In the genomic region with DNA sequence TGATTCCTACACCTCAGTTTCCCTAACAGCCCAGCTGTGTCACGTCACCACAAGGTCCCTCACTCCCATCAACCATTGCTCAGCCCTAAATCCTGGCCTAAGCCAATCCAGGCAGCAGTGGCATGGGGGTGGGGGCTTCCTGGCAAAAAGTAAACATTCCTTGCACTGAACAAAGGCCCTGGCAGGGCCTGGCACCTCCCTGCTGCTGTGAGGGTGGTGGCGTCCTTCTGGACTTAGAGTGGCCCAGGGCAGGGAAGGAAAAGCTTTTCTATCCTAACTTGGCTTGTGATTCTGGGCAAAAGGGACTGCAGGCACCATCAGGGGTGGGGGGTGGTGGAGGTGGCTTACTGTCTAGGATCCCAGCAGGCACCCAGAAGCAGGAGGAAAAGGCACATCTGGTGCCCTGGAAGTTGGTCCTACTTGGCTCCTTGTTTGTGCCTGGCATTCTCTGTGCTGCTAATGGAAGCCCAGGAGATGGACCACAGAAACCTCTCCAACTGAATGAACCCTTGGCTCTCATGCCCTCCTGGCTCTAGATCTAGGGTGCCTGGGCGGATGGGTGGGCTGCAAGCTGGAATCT, we compare ENCODE assay signal across 11 mouse cellular contexts. TPM values are rescaled to one million over a fixed set of nuclear protein-coding genes. Genes with fewer than 3 reads are reported as not detected.
A peak's percentile ranks its signal among the peaks of the same experiment; 100 is the strongest.
DNase-seq lines count a peak whose midpoint lies in the region; ATAC-seq and TF ChIP-seq lines count a peak whose summit lies in the region.
"Had no signal": no experiment of that assay in that cellular context is flagged by ENCODE, and none has a peak within 500 bp of the region (broad histone marks: within the 10 kb centered on the region; RNA-seq: fewer than 3 reads in every experiment).

No protein-coding gene starts in this region.

- ATAC-seq in activated CD4-positive, CD25-positive, alpha-beta regulatory T cell, adult 4 months, result no peak

- TF ChIP-seq CTCF in testis, adult 2 months (IDR thresholded peaks at IDR 0.05; ENCODE audit: control insufficient read depth, insufficient read depth, insufficient replicate concordance, low read depth, low read length), result no peak
- no peak for TF ChIP-seq CTCF in lung, adult 2 months (IDR thresholded peaks at IDR 0.05; ENCODE audit: insufficient read depth, low read length)

- no peak overlapping the region for H3K4me3 ChIP-seq in heart, embryonic 10.5 days
- H3K4me3 ChIP-seq in testis, adult 2 months (ENCODE audit: control insufficient read depth, low read depth, low read length), result no peak overlapping the region
- no peak overlapping the region for H3K4me3 ChIP-seq in lung, adult 2 months (replicated peaks; ENCODE audit: extremely low read depth, low read depth, low read length)

- no peaks in the 10 kb centered on the region for H3K9me3 ChIP-seq in heart, embryonic 10.5 days

- H3K4me1 ChIP-seq in heart, embryonic 10.5 days, result peaks cover 99% of the 10 kb centered on the region
- H3K4me1 ChIP-seq in testis, adult 2 months (ENCODE audit: control insufficient read depth, insufficient read depth, low read length), result no peaks in the 10 kb centered on the region; the same call in 1 of the 2 replicates
- H3K4me1 ChIP-seq in lung, adult 2 months (ENCODE audit: control insufficient read depth, insufficient read depth, low read length), result peaks cover 48% of the 10 kb centered on the region

- 74% methylated on average over 3 of the region's 3 CpGs for WGBS in heart, embryonic 10.5 days
- WGBS in lung, adult 2 months, result 39% methylated on average over 3 of the region's 3 CpGs

- peaks cover 20% of the 10 kb centered on the region for H3K36me3 ChIP-seq in heart, embryonic 10.5 days
- H3K36me3 ChIP-seq in testis, adult 2 months (ENCODE audit: control insufficient read depth, insufficient read depth, low read length), result no peaks in the 10 kb centered on the region

- TF ChIP-seq POLR2A in testis, adult 2 months (IDR thresholded peaks at IDR 0.05; ENCODE audit: control insufficient read depth, low read depth, low read length), result no peak
- TF ChIP-seq POLR2A in lung, adult 2 months (IDR thresholded peaks at IDR 0.05; ENCODE audit: borderline replicate concordance, extremely low read depth, low read depth, low read length), result 0 out of 2 replicates have a peak, but pooled peaks have one; percentile 36

- H3K27me3 ChIP-seq in heart, embryonic 10.5 days (ENCODE audit: insufficient read depth, poor library complexity, severe bottlenecking), result peaks cover 29% of the 10 kb centered on the region; the same call in 1 of the 2 replicates
- H3K27me3 ChIP-seq in testis, adult 2 months (ENCODE audit: control insufficient read depth, insufficient read depth, low read length), result no peaks in the 10 kb centered on the region

- 0 out of 2 replicates have a peak overlapping the region, but pooled peaks have one; percentile 60 for H3K27ac ChIP-seq in heart, embryonic 10.5 days
- H3K27ac ChIP-seq in testis, adult 2 months (ENCODE audit: control insufficient read depth, insufficient read depth, low read depth, low read length), result 0 out of 2 replicates have a peak overlapping the region, but pooled peaks have one; percentile 5
- H3K27ac ChIP-seq: macrophage had no signal

- no peak for DNase-seq in heart, embryonic 10.5 days (ENCODE audit: low spot score)
- no peak for DNase-seq in heart, adult 18-20 months
- no peak for DNase-seq in testis, postnatal 14 days (ENCODE audit: low spot score)
- DNase-seq in lung, adult 2 months, result peak; percentile 59
- DNase-seq in urinary bladder, postnatal 36 days (ENCODE audit: low spot score in 2 of 2), result no peak
- no peak for DNase-seq in T-cell, adult 2 months (ENCODE audit: low spot score)
- DNase-seq: gastrocnemius, postnatal 36 days had no signal

RNA-seq across cellular contexts. Expression of a gene that starts 7.6 kb away (rescaled TPM):
- polyA plus RNA-seq in heart, embryonic 10.5 days (2016; fragmentation: Nextera tagmentation; extraction: Ambion mirVana), result 4.7 and 13.2 TPM in 2 replicates
- 10 to 100 TPM; 14.7 to 16.5 TPM for total RNA-seq in heart, adult 18-20 months (2021)
- 9.9 and 12.0 TPM in 2 replicates for polyA plus RNA-seq in testis, adult 2 months (2012; rRNA removed)
- 318 and 413 TPM in 2 replicates for polyA plus RNA-seq in lung, adult 2 months (2012; rRNA removed)
- polyA plus RNA-seq in activated CD4-positive, CD25-positive, alpha-beta regulatory T cell, adult 4 months (2017; shearing (Covaris generic)), result not detected
- polyA plus RNA-seq: macrophage had no signal

RNA-seq across cellular contexts. Expression of a gene that starts 23.2 kb away (rescaled TPM):
- 1.2 and 3.2 TPM in 2 replicates for polyA plus RNA-seq in heart, embryonic 10.5 days (2016; fragmentation: Nextera tagmentation; extraction: Ambion mirVana)
- total RNA-seq in heart, adult 18-20 months (2021), result not detected
- polyA plus RNA-seq in testis, adult 2 months (2012; rRNA removed), result 0.05 and 0.12 TPM in 2 replicates
- 0.09 and 0.20 TPM in 2 replicates for polyA plus RNA-seq in lung, adult 2 months (2012; rRNA removed)
- 1 to 10 TPM in 1 of 2 experiments, not detected in 1; 1.1 TPM for polyA plus RNA-seq in activated CD4-positive, CD25-positive, alpha-beta regulatory T cell, adult 4 months (2017; shearing (Covaris generic))
- total RNA-seq: common myeloid progenitor, adult 5-6 weeks; gastrocnemius, postnatal 36 days had no signal
- polyA plus RNA-seq: macrophage had no signal

RNA-seq across cellular contexts. Expression of a gene that starts 33.4 kb away (rescaled TPM):
- 4.2 and 4.5 TPM in 2 replicates for polyA plus RNA-seq in heart, embryonic 10.5 days (2016; fragmentation: Nextera tagmentation; extraction: Ambion mirVana)
- total RNA-seq in heart, adult 18-20 months (2021), result 10 to 100 TPM; 48.3 to 61.0 TPM
- polyA plus RNA-seq in testis, adult 2 months (2012; rRNA removed), result 0.10 and 0.32 TPM in 2 replicates
- polyA plus RNA-seq in lung, adult 2 months (2012; rRNA removed), result 1.8 and 16.1 TPM in 2 replicates
- polyA plus RNA-seq in activated CD4-positive, CD25-positive, alpha-beta regulatory T cell, adult 4 months (2017; shearing (Covaris generic)), result not detected
- total RNA-seq: common myeloid progenitor, adult 5-6 weeks had no signal
- polyA plus RNA-seq: macrophage had no signal

Comparison
In these comparisons a context has a peak if more than half of its experiments do, and no peak if none do; other contexts are left out.
1. RNA of a gene that starts 7.6 kb away (polyA plus RNA-seq): 318 to 413 TPM in lung, adult 2 months; 4.7 to 13.2 TPM in heart, embryonic 10.5 days, 9.9 to 12.0 TPM in testis, adult 2 months and not detected in activated CD4-positive, CD25-positive, alpha-beta regulatory T cell, adult 4 months; every median in the first group is over 10 times any median in the second.